Mouse (Mus musculus): Measurements from ENCODE around the gene Mlxipl. TPM values are rescaled to one million over a fixed set of nuclear protein-coding genes. Genes with fewer than 3 reads are reported as not detected.
"Not testable (repeated sequence)": the region's sequence is repeated elsewhere in the genome, so short reads cannot be mapped to it uniquely, and the experiment has no call there.

The Mlxipl gene
- polyA plus RNA-seq (2015; fragmentation: Nextera tagmentation; extraction: Ambion mirVana), result 0.68 and 0.76 TPM in 2 replicates

- WGBS, result 2% methylated on average over 39 of the region's 39 CpGs
- Histone ChIP-seq H3K9ac (replicated peaks; ENCODE audit: low read depth, low read length) (no peak within 1 kb of the TSS; the same call in 1 of the 2 replicates), H3K4me3 (replicated peaks; ENCODE audit: low read length) (0 out of 2 replicates have a peak within 1 kb of the TSS, but pooled peaks have one; percentile 6)
These were observed at the start of gene Mlxipl for GRCm38 (mm10) chr5:135089653-135090052. TSS of gene Mlxipl (plus strand) at chr5:135089890.

GRCm38 (mm10) chr5:135040059-135040458 is 49.6 kb upstream of the Mlxipl start:
- no peak for ATAC-seq
- H3K27ac ChIP-seq (ENCODE audit: low read length), result no peak overlapping the region
- no peaks in the 10 kb centered on the region for H3K4me1 ChIP-seq (replicated peaks; ENCODE audit: control insufficient read depth, insufficient read depth, low read length)

More at GRCm38 (mm10) chr5:135089653-135090052, at the start of gene Mlxipl:
- Histone ChIP-seq H3K27me3 (replicated peaks; ENCODE audit: control insufficient read depth, insufficient read depth, low read length) (peaks cover 37% of the 10 kb centered on the region), H3K27ac (ENCODE audit: low read length) (no peak within 1 kb of the TSS), H3K9me3 (ENCODE audit: control insufficient read depth, low read length) (no peaks in the 10 kb centered on the region), H3K36me3 (ENCODE audit: control insufficient read depth, insufficient read depth) (no peaks in the 10 kb centered on the region), H3K4me2 (ENCODE audit: low read length) (peak within 1 kb of the TSS; percentile 25), H3K4me1 (replicated peaks; ENCODE audit: control insufficient read depth, insufficient read depth, low read length) (no peaks in the 10 kb centered on the region)
- ATAC-seq, result no peak

GRCm38 (mm10) chr5:135040777-135041176 is 48.9 kb upstream of the Mlxipl start:
- ATAC-seq, result no peak
- no peak overlapping the region for H3K4me3 ChIP-seq (replicated peaks; ENCODE audit: low read length)
- H3K36me3 ChIP-seq (ENCODE audit: control insufficient read depth, insufficient read depth), result peaks cover 6% of the 10 kb centered on the region
- no peaks in the 10 kb centered on the region for H3K9me3 ChIP-seq (ENCODE audit: control insufficient read depth, low read length)
- H3K27me3 ChIP-seq (replicated peaks; ENCODE audit: control insufficient read depth, insufficient read depth, low read length), result no peaks in the 10 kb centered on the region
- H3K27ac ChIP-seq (ENCODE audit: low read length), result no peak overlapping the region
- H3K4me1 ChIP-seq (replicated peaks; ENCODE audit: control insufficient read depth, insufficient read depth, low read length), result no peaks in the 10 kb centered on the region
- no peak overlapping the region for H3K9ac ChIP-seq (replicated peaks; ENCODE audit: low read depth, low read length)
- WGBS, result 85% methylated on average over 11 of the region's 11 CpGs
- no peak overlapping the region for H3K4me2 ChIP-seq (ENCODE audit: low read length)

More at GRCm38 (mm10) chr5:135040059-135040458, 49.6 kb upstream of the Mlxipl start:
- 39% methylated on average over 6 of the region's 6 CpGs for WGBS
- H3K9ac ChIP-seq (replicated peaks; ENCODE audit: low read depth, low read length), result no peak overlapping the region
- no peaks in the 10 kb centered on the region for H3K9me3 ChIP-seq (ENCODE audit: control insufficient read depth, low read length)
- H3K36me3 ChIP-seq (ENCODE audit: control insufficient read depth, insufficient read depth), result peaks cover 2% of the 10 kb centered on the region
- no peak overlapping the region for H3K4me3 ChIP-seq (replicated peaks; ENCODE audit: low read length)
- no peaks in the 10 kb centered on the region for H3K27me3 ChIP-seq (replicated peaks; ENCODE audit: control insufficient read depth, insufficient read depth, low read length)
- H3K4me2 ChIP-seq (ENCODE audit: low read length), result no peak overlapping the region

- ATAC-seq, result no peak
- H3K36me3 ChIP-seq (ENCODE audit: control insufficient read depth, insufficient read depth), result peaks cover 6% of the 10 kb centered on the region
- WGBS, result 29% methylated on average over 21 of the region's 21 CpGs
- H3K9me3 ChIP-seq (ENCODE audit: control insufficient read depth, low read length), result no peaks in the 10 kb centered on the region
- H3K4me3 ChIP-seq (replicated peaks; ENCODE audit: low read length), result no peak overlapping the region
- no peak overlapping the region for H3K4me2 ChIP-seq (ENCODE audit: low read length)
- no peaks in the 10 kb centered on the region for H3K4me1 ChIP-seq (replicated peaks; ENCODE audit: control insufficient read depth, insufficient read depth, low read length)
- no peak overlapping the region for H3K27ac ChIP-seq (ENCODE audit: low read length)
- no peaks in the 10 kb centered on the region for H3K27me3 ChIP-seq (replicated peaks; ENCODE audit: control insufficient read depth, insufficient read depth, low read length)
- H3K9ac ChIP-seq (replicated peaks; ENCODE audit: low read depth, low read length), result no peak overlapping the region
These were observed 47.4 kb upstream of the Mlxipl start for GRCm38 (mm10) chr5:135042105-135042788.

DNA sequence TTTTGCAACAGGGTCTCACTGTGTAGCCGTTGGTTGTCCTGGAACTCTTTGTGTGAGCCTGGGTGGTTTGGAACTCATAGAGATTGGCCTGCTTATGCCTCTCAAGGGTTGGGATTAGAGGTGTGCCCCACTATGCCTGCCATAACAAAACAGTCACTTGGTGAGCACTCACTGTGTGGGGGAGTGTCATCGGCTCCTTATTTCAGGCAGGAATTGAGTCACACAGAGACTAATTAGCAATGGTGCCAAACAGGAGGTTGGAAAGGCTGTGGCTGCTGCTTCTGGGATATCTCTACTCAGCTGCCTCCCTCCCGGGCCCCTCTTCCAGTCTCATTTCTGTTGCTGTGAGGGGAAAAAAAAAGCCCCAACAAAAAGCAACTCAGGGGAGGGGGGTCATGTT is 45.1 kb upstream of the Mlxipl start:
- no peak overlapping the region for H3K4me3 ChIP-seq (replicated peaks; ENCODE audit: low read length)
- H3K36me3 ChIP-seq (ENCODE audit: control insufficient read depth, insufficient read depth), result peaks cover 6% of the 10 kb centered on the region
- H3K4me1 ChIP-seq (replicated peaks; ENCODE audit: control insufficient read depth, insufficient read depth, low read length), result no peaks in the 10 kb centered on the region
- H3K27me3 ChIP-seq (replicated peaks; ENCODE audit: control insufficient read depth, insufficient read depth, low read length), result no peaks in the 10 kb centered on the region
- no peak overlapping the region for H3K9ac ChIP-seq (replicated peaks; ENCODE audit: low read depth, low read length)
- no peak overlapping the region for H3K27ac ChIP-seq (ENCODE audit: low read length)
- 89% methylated on average over 3 of the region's 3 CpGs for WGBS
- ATAC-seq, result no peak
- no peaks in the 10 kb centered on the region for H3K9me3 ChIP-seq (ENCODE audit: control insufficient read depth, low read length)
- no peak overlapping the region for H3K4me2 ChIP-seq (ENCODE audit: low read length)

GRCm38 (mm10) chr5:135048539-135048938 is 41.2 kb upstream of the Mlxipl start:
- no peaks in the 10 kb centered on the region for H3K4me1 ChIP-seq (replicated peaks; ENCODE audit: control insufficient read depth, insufficient read depth, low read length)
- H3K9me3 ChIP-seq (ENCODE audit: control insufficient read depth, low read length), result no peaks in the 10 kb centered on the region
- no peak overlapping the region for H3K4me3 ChIP-seq (replicated peaks; ENCODE audit: low read length)
- H3K4me2 ChIP-seq (ENCODE audit: low read length), result no peak overlapping the region
- no peak overlapping the region for H3K9ac ChIP-seq (replicated peaks; ENCODE audit: low read depth, low read length)
- H3K36me3 ChIP-seq (ENCODE audit: control insufficient read depth, insufficient read depth), result peaks cover 11% of the 10 kb centered on the region
- ATAC-seq, result no peak
- no peaks in the 10 kb centered on the region for H3K27me3 ChIP-seq (replicated peaks; ENCODE audit: control insufficient read depth, insufficient read depth, low read length)
- no peak overlapping the region for H3K27ac ChIP-seq (ENCODE audit: low read length)
- WGBS, result 89% methylated on average over 5 of the region's 5 CpGs

- H3K36me3 ChIP-seq (ENCODE audit: control insufficient read depth, insufficient read depth), result peaks cover 14% of the 10 kb centered on the region
- not testable (repeated sequence) for H3K4me3 ChIP-seq (replicated peaks; ENCODE audit: low read length); H3K9ac ChIP-seq (replicated peaks; ENCODE audit: low read depth, low read length); H3K4me2 ChIP-seq (ENCODE audit: low read length); H3K4me1 ChIP-seq (replicated peaks; ENCODE audit: control insufficient read depth, insufficient read depth, low read length); H3K9me3 ChIP-seq (ENCODE audit: control insufficient read depth, low read length); ATAC-seq; H3K27me3 ChIP-seq (replicated peaks; ENCODE audit: control insufficient read depth, insufficient read depth, low read length); H3K27ac ChIP-seq (ENCODE audit: low read length)
- 91% methylated on average over 6 of the region's 6 CpGs for WGBS
These were observed 40.4 kb upstream of the Mlxipl start for GRCm38 (mm10) chr5:135049268-135049667.

DNA sequence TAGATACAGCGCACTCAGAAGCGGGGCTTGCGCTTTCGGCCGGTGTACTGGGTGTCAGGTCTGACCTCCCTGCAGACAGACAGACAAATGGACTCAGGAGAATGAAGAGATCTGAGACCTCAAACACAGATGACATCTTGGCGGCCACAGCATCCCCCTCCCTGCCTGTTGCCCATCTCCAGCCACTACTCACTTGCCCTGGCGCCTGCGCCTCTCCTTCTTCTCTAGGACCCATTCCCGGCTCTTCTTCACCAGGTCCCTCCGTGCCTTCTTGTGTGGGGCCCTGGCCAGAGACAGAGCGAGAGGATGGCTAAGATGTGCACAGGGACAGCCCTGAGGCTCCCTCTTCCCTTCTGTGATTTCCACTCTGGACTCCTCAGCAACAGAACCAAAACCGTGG is 36.3 kb upstream of the Mlxipl start:
- WGBS, result 96% methylated on average over 12 of the region's 12 CpGs
- Histone ChIP-seq H3K27ac (ENCODE audit: low read length) (no peak overlapping the region), H3K4me2 (ENCODE audit: low read length) (no peak overlapping the region), H3K27me3 (replicated peaks; ENCODE audit: control insufficient read depth, insufficient read depth, low read length) (no peaks in the 10 kb centered on the region), H3K9ac (replicated peaks; ENCODE audit: low read depth, low read length) (no peak overlapping the region), H3K36me3 (ENCODE audit: control insufficient read depth, insufficient read depth) (peaks cover 30% of the 10 kb centered on the region), H3K9me3 (ENCODE audit: control insufficient read depth, low read length) (no peaks in the 10 kb centered on the region), H3K4me1 (replicated peaks; ENCODE audit: control insufficient read depth, insufficient read depth, low read length) (no peaks in the 10 kb centered on the region), H3K4me3 (replicated peaks; ENCODE audit: low read length) (no peak overlapping the region)
- ATAC-seq, result no peak

DNA sequence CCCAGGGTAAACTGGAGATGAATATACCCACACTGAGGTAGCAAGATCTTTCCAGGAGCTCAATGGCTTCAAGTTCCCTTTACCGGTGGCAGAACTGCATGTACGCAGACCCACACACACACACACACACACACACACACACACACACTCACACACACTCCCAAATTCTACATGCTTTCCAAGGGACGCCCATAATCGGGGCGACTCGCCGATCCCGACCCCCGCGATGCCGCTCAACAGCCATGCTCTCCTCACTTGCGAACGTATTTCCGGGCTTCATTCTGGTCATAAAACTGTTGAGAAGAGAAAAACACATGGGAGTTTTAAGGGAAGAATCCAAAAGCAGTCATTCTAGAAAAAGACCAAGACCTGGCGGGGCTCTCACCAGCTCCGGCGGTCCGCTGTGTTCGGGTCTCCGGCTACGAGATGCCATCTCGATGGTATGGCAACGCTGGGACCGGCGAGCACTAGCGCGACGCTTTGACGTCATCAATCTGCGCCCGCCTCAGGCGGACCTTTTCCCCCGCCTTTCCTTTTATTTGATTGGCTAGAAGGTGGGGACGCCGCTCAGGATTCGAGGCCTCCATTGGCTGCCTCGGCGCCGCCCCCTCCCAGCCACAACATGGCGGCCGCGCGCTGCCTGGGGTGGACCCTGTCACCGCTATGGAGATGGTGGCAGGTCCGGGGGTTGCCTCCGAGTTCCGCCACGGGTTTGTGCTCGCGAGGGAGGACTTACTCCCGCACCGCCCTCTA is 25.9 kb upstream of the Mlxipl start, which contains the start of gene Dnajc30:
Gene Dnajc30, plus strand, starts transcription at position 574 of the 753 bp plus-strand sequence.
- Histone ChIP-seq H3K4me2 (ENCODE audit: low read length) (peak within 1 kb of the TSS; percentile 87), H3K9ac (replicated peaks; ENCODE audit: low read depth, low read length) (peak within 1 kb of the TSS; percentile 65), H3K4me1 (replicated peaks; ENCODE audit: control insufficient read depth, insufficient read depth, low read length) (peaks cover 19% of the 10 kb centered on the region), H3K27ac (ENCODE audit: low read length) (peak within 1 kb of the TSS; percentile 39; the same call in 1 of the 2 replicates), H3K4me3 (replicated peaks; ENCODE audit: low read length) (peak within 1 kb of the TSS; percentile 61), H3K9me3 (ENCODE audit: control insufficient read depth, low read length) (no peaks in the 10 kb centered on the region), H3K27me3 (replicated peaks; ENCODE audit: control insufficient read depth, insufficient read depth, low read length) (no peaks in the 10 kb centered on the region), H3K36me3 (ENCODE audit: control insufficient read depth, insufficient read depth) (peaks cover 12% of the 10 kb centered on the region)
- under 1% methylated on average over 52 of the region's 52 CpGs for WGBS
- peak; percentile 98 for ATAC-seq
